Comparison of ENCODE assay signal across 20 mouse cellular contexts in the genomic region with DNA sequence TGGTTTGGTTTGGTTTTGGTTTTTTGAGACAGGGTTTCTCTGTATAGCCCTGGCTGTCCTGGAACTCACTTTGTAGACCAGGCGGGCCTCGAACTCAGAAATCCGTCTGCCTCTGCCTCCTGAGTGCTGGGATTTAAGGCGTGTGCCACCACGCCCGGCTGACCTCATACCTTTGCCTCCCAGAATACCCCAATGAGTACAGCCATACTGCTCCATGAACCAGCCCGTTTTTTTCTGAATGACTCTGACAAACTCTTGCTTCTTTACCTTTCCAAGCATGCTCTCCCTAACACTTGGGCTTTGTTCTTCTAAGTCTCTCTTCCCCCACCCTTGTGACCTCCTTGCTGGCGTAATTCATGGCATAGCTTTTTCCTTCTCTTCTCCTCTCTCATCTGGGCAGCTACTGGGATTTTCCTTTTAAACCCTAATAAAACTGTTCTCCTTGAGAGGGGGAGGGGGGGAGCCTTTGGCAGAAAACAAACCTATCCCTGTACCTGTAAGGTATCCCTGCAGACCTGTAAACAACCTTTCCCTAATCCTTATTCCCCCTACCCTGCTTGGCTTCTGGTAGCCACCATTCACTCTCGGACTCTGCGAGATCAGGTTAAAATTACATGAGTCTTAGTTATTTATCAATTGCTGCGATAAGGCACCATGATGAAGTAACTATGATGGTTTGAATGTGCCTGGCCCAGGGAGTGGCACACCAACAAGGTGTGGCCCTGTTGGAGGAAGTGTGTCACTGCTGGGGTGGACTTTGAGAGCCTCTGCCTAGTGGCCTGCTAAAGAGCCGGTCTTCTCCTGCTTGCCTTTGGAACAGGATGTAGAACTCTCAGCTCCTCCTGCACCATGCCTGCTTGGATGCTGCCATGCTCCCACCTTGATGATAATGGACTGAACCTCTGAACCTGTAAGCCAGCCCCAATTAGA. TPM values are rescaled to one million over a fixed set of nuclear protein-coding genes. Genes with fewer than 3 reads are reported as not detected.
DNase-seq lines count a peak whose midpoint lies in the region; ATAC-seq and TF ChIP-seq lines count a peak whose summit lies in the region.
"Had no signal": no experiment of that assay in that cellular context is flagged by ENCODE, and none has a peak within 500 bp of the region (broad histone marks: within the 10 kb centered on the region; RNA-seq: fewer than 3 reads in every experiment).

No protein-coding gene starts in this region.

- WGBS in intestine, embryonic 14.5 days = 85% methylated on average over 12 of the region's 12 CpGs
- 44% methylated on average over 12 of the region's 12 CpGs for WGBS in small intestine, adult 2 months
- WGBS in stomach, postnatal 0 days = 83% methylated on average over 12 of the region's 12 CpGs

- ATAC-seq in erythroblast, adult 5-6 weeks (replicated peaks; ENCODE audit: low FRiP score, poor library complexity, severe bottlenecking) = peak; percentile 72
- peak; percentile 68; the same call in 1 of the 2 replicates for ATAC-seq in intestine, embryonic 14.5 days (replicated peaks; ENCODE audit: low FRiP score, low TSS enrichment, low read depth)
- ATAC-seq in stomach, postnatal 0 days (ENCODE audit: low FRiP score, low TSS enrichment) = peak; percentile 97
- ATAC-seq: forebrain, postnatal 0 days; hindbrain, postnatal 0 days had no signal

- H3K9ac ChIP-seq in intestine, embryonic 14.5 days (ENCODE audit: low read length) = no peak overlapping the region
- no peak overlapping the region for H3K9ac ChIP-seq in stomach, postnatal 0 days (ENCODE audit: low read length)
- H3K9ac ChIP-seq: embryonic facial prominence, embryonic 15.5 days; forebrain, embryonic 12.5 days; forebrain, postnatal 0 days; heart, embryonic 13.5 days; hindbrain, embryonic 12.5 days had no signal

- no peak for TF ChIP-seq POLR2A in small intestine, adult 2 months (IDR thresholded peaks at IDR 0.05; ENCODE audit: low read depth, low read length)

- no peak overlapping the region for H3K27ac ChIP-seq in intestine, embryonic 14.5 days (ENCODE audit: low read depth)
- H3K27ac ChIP-seq in small intestine, adult 2 months (ENCODE audit: insufficient read depth, low read depth, low read length) = peak overlapping the region; percentile 88
- no peak overlapping the region for H3K27ac ChIP-seq in stomach, postnatal 0 days (replicated peaks)
- no peak overlapping the region for H3K27ac ChIP-seq in left cerebral cortex, adult 2 months
- H3K27ac ChIP-seq: embryonic facial prominence, embryonic 15.5 days; forebrain, embryonic 12.5 days; heart, embryonic 13.5 days; hindbrain, embryonic 12.5 days; hindbrain, postnatal 0 days had no signal

- no peaks in the 10 kb centered on the region for H3K9me3 ChIP-seq in intestine, embryonic 14.5 days (ENCODE audit: control insufficient read depth, low read length)
- H3K9me3 ChIP-seq in stomach, postnatal 0 days (ENCODE audit: control insufficient read depth, low read length) = no peaks in the 10 kb centered on the region
- H3K9me3 ChIP-seq: embryonic facial prominence, embryonic 15.5 days; forebrain, embryonic 12.5 days; heart, embryonic 13.5 days; hindbrain, embryonic 12.5 days had no signal

- H3K4me1 ChIP-seq in intestine, embryonic 14.5 days (replicated peaks; ENCODE audit: control insufficient read depth, insufficient read depth, low read length) = no peaks in the 10 kb centered on the region
- peaks cover 11% of the 10 kb centered on the region; the same call in 1 of the 2 replicates for H3K4me1 ChIP-seq in small intestine, adult 2 months (ENCODE audit: control insufficient read depth, insufficient read depth, insufficient read length, low read length)
- no peaks in the 10 kb centered on the region for H3K4me1 ChIP-seq in stomach, postnatal 0 days (replicated peaks; ENCODE audit: control insufficient read depth, insufficient read depth)
- H3K4me1 ChIP-seq: embryonic facial prominence, embryonic 15.5 days; forebrain, embryonic 12.5 days; heart, embryonic 13.5 days; hindbrain, embryonic 12.5 days had no signal

- H3K4me2 ChIP-seq in intestine, embryonic 14.5 days (ENCODE audit: low read length) = no peak overlapping the region
- H3K4me2 ChIP-seq in stomach, postnatal 0 days (replicated peaks; ENCODE audit: low read depth) = no peak overlapping the region
- H3K4me2 ChIP-seq: embryonic facial prominence, embryonic 15.5 days; forebrain, embryonic 12.5 days; heart, embryonic 13.5 days; hindbrain, embryonic 12.5 days had no signal

- no peaks in the 10 kb centered on the region for H3K27me3 ChIP-seq in intestine, embryonic 14.5 days (replicated peaks; ENCODE audit: control insufficient read depth, insufficient read depth, low read length)
- H3K27me3 ChIP-seq in small intestine, adult 2 months (ENCODE audit: control insufficient read depth, insufficient read depth, low read length) = no peaks in the 10 kb centered on the region
- no peaks in the 10 kb centered on the region for H3K27me3 ChIP-seq in stomach, postnatal 0 days (ENCODE audit: control insufficient read depth, insufficient read depth, low read length)
- H3K27me3 ChIP-seq: CH12.LX; embryonic facial prominence, embryonic 15.5 days; forebrain, embryonic 12.5 days; heart, embryonic 13.5 days; hindbrain, embryonic 12.5 days had no signal

- intact Hi-C loops in left cerebral cortex, adult 2 months (cut with DNase I) = no loop called here

- H3K36me3 ChIP-seq in intestine, embryonic 14.5 days (ENCODE audit: control insufficient read depth, insufficient read depth, low read length) = no peaks in the 10 kb centered on the region
- H3K36me3 ChIP-seq in small intestine, adult 2 months (ENCODE audit: control insufficient read depth, insufficient read depth, low read length) = no peaks in the 10 kb centered on the region
- no peaks in the 10 kb centered on the region for H3K36me3 ChIP-seq in stomach, postnatal 0 days (ENCODE audit: control insufficient read depth, insufficient read depth, low read length)
- H3K36me3 ChIP-seq: embryonic facial prominence, embryonic 15.5 days; forebrain, embryonic 12.5 days; heart, embryonic 13.5 days; hindbrain, embryonic 12.5 days had no signal

- TF ChIP-seq CTCF in small intestine, adult 2 months (IDR thresholded peaks at IDR 0.05; ENCODE audit: extremely low read depth, insufficient read length, insufficient replicate concordance, low read depth, low read length) = no peak
- TF ChIP-seq CTCF in stomach, postnatal 0 days (IDR thresholded peaks at IDR 0.05; ENCODE audit: low read depth) = no peak
- TF ChIP-seq CTCF in left cerebral cortex, adult 2 months (IDR thresholded peaks at IDR 0.05) = no peak

- DNase-seq in intestine, embryonic 14.5 days (ENCODE audit: low spot score) = no peak
- peak; percentile 61 for DNase-seq in stomach, postnatal 0 days (ENCODE audit: low spot score)
- DNase-seq in thymus, postnatal 4 days = no peak
- no peak for DNase-seq in left cerebral cortex, adult 2 months (ENCODE audit: extremely low spot score in 1 of 2, low spot score in 2 of 2)
- DNase-seq: adrenal gland, adult 2 months; adrenal gland, postnatal 36 days; cerebellum, adult 2 months; cerebellum, postnatal 10 days; embryo, embryonic 11 days; forebrain, postnatal 0 days; gastrocnemius, postnatal 14 days; heart, postnatal 36 days had no signal

- H3K4me3 ChIP-seq in intestine, embryonic 14.5 days (ENCODE audit: low read depth, low read length) = no peak overlapping the region
- H3K4me3 ChIP-seq in small intestine, adult 2 months (ENCODE audit: low read depth, low read length) = no peak overlapping the region
- H3K4me3 ChIP-seq in stomach, postnatal 0 days (ENCODE audit: low read depth, low read length) = no peak overlapping the region
- no peak overlapping the region for H3K4me3 ChIP-seq in left cerebral cortex, adult 2 months
- H3K4me3 ChIP-seq: embryonic facial prominence, embryonic 15.5 days; forebrain, embryonic 12.5 days; heart, embryonic 13.5 days; hindbrain, embryonic 12.5 days had no signal

- TF ChIP-seq EP300 in stomach, postnatal 0 days (optimal IDR thresholded peaks at IDR 0.05) = no peak

RNA-seq across cellular contexts. Expression of a gene that starts 19.6 kb away (rescaled TPM):
- total RNA-seq in erythroblast, adult 5-6 weeks (2015; ENCODE audit: low replicate concordance) = 131 and 161 TPM in 2 replicates
- 125 and 166 TPM in 2 replicates for total RNA-seq in erythroblast, adult 5-6 weeks (2017; ENCODE audit: low replicate concordance)
- polyA plus RNA-seq in intestine, embryonic 14.5 days (2014; fragmentation: Nextera tagmentation; extraction: Ambion mirVana) = 3.0 and 4.4 TPM in 2 replicates
- polyA plus RNA-seq in small intestine, adult 2 months (2012; rRNA removed) = 27.1 and 35.7 TPM in 2 replicates
- 12.0 and 12.4 TPM in 2 replicates for polyA plus RNA-seq in stomach, postnatal 0 days (2015; fragmentation: Nextera tagmentation; extraction: Ambion mirVana)
- total RNA-seq in left cerebral cortex, adult 2 months (2021) = 1 to 10 TPM; 1.2 to 1.9 TPM
